Mouse (Mus musculus) kidney, adult 9 months (tissue): Measurements from ENCODE around the gene Actr1a.

Experiments
- DNase-seq: peaks from one replicate; pipeline ENCODE4 v3.0.0; 2022

Gene Actr1a

DNA sequence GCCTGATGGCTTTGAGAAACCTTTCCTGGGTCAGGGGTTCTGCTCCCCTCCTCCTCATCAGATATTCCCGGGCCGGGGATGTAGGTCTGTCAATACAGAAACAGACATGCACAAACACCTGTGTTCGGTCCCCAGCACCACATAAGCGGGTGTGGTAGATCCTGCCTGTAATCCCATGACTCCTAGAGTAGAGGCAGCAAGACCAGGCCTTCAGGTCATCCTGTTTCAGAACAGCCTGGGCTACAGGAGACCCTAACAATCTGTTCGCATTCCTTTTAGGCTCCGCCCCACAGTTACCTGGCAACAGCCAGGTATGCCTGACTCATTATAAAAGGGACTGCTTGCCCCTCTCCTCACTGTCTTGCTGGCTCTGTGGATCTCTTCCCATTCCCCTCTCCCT lies 46.0 kb downstream of the Actr1a start:
- no peak for DNase-seq

DNA sequence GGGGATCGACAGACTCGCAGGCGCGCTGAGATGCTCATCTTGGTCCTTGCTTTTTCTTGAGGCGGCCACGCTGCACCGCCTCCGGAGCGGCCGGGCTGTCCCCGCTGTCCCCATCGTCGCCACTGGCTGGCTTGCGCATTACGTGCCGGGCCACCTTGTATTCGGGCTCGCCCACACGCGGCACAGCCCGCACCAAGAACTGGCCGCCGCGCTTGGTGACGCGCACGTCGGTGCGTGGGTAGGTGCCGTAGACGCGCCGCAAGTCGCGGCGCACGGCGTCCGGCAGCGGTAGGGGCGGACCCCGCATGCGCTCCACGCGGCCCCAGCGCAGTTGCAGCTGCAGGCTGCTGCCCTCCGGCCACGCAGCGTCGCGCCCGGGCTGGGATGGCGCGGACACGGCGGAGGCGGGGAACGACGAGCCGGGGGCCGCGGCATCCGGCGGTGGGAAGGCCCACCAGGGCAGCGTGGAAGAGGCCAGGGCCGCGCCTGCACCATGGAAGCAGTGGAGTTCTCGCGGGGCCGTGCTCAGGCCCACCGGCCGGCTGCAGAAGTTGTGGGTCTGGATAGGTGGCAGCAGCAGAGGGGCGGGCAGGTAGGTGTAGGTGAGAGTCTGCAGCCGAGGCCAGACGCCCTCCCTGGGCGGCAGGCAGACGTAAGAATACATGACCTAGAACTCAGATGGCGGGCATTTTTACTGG lies 46.6 kb downstream of the Actr1a start:
- DNase-seq, result peak; percentile 53

GRCm38 (mm10) chr19:46347936-46348668 lies 47.4 kb downstream of the Actr1a start:
- DNase-seq, result no peak

DNA sequence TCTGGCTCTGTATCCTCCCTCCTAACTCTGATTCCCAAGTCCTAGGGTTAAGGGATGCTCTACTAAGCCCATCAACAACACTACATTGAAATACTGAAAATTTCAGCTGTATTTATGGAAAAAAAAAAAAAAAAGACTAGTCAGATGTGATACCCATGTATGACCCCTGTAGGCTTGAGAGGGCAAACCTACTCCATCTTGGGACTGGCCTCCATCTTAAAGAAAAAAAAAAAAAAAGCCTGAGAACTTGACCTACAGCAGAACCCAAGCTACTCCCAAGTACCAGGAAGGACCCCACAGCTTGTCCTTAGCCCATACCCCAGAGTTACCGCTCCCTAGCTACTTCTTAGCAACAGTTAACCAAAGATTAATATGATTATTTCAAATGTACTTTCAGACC lies 48.4 kb downstream of the Actr1a start:
- no peak for DNase-seq

GRCm38 (mm10) chr19:46344710-46345419 lies 50.7 kb downstream of the Actr1a start:
- no peak for DNase-seq

GRCm38 (mm10) chr19:46339287-46339971 lies 56.1 kb downstream of the Actr1a start:
- peak; percentile 35 for DNase-seq

DNA sequence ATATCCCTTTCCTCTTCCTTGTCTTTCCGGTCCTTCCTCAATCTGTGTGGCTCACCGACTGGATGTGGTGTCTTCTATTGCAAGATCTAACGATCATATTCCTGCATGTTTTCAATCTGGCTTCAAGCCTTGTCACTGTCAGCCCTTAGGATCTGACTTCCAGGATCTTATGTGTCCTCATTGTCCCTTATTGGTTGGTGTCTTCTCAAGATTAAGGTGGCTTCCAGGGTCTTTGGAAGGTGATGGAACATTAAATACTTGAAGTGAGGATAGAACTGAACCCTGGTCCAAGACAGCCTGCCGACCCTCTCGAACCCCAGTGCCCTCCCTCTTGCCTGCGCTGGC lies 56.6 kb downstream of the Actr1a start:
- no peak for DNase-seq

- peak; percentile 99 for DNase-seq
Observed at GRCm38 (mm10) chr19:46338331-46338936, 57.1 kb downstream of the Actr1a start, which contains the start of gene Cuedc2. TSS of gene Cuedc2 (minus strand) at chr19:46338702.

DNA sequence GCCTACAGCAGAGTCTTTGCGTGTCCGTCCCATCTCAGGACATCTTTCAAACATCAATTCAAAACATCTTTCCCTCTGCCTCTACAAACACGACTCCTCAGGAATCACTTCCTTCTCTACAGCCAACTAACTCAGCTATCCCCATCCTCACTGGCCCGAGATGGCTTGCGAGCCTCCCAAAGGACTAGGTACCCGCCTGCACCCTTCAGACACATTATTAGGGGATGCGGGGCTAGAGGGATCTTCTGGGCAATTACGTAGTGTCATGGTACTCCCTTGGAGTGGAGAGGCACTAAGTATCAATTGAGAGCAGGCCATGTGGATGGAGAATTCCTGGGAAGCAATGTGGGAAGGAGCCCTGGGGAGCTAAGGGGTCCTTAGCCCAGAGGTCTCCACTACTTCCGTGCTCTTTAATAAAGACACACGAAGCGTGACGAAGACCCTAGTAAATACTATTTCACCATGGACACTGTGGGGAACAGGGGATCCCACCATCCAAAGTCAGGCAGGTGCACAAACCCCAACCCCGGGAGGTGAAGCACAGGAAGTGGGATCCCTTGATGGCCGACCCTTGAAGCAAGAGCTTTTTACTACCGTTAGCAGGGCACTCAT lies 57.7 kb downstream of the Actr1a start:
- DNase-seq, result no peak

GRCm38 (mm10) chr19:46333906-46334305 lies 61.6 kb downstream of the Actr1a start:
- no peak for DNase-seq

DNA sequence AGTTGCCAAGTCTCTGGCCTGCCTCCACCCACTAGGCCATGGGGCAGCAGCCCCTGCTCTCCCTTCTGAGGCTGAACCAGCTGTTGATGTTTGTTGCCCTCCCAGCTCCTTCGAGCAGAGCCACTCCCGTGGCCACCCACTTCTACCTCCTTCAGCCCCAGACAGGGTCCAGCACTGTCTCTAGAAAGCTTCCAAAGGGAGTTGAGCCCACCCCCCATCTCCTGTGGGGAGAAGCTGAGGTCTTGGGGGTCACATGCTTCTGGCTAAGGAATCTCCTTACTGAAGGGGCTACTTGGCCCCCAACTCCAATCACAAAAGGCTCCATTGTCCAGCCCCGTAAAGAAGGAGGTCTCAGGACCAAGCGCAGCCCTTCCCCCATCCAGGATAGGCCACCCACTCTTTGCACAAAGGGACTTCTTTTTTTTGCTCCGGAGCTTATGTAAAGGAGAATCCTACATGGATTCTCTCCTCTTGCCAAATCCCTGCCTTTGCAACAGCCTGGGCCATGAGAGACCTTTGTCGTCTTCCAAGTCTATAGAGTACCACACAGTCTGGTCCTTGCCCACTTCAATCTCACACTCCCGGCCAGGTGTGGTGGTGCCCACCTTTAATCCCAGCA lies 62.7 kb downstream of the Actr1a start:
- no peak for DNase-seq

DNA sequence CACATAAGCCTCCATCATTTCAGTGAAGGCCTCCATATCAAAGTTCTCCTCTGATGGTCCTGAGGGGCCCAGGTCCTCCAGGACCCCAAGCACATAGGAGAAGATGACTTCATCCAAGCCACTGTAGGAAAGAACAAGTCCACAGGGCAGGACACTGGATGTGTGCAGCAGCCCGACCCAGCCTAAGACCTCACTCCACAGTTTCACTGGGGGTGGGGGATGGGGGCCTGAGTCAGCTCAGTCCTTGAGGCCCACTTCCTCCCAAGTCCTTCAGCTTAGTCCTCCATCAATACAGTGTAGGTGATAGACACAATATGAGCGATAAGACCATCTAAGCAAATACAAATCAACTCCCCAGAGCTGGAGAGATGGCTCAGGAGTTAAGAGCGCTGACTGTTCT lies 63.6 kb downstream of the Actr1a start:
- DNase-seq, result no peak

- no peak for DNase-seq
Observed at GRCm38 (mm10) chr19:46331326-46331725, 64.2 kb downstream of the Actr1a start.

- no peak for DNase-seq
Observed at GRCm38 (mm10) chr19:46330696-46331095, 64.9 kb downstream of the Actr1a start.

GRCm38 (mm10) chr19:46329951-46330350 lies 65.6 kb downstream of the Actr1a start:
- DNase-seq, result peak; percentile 86

DNA sequence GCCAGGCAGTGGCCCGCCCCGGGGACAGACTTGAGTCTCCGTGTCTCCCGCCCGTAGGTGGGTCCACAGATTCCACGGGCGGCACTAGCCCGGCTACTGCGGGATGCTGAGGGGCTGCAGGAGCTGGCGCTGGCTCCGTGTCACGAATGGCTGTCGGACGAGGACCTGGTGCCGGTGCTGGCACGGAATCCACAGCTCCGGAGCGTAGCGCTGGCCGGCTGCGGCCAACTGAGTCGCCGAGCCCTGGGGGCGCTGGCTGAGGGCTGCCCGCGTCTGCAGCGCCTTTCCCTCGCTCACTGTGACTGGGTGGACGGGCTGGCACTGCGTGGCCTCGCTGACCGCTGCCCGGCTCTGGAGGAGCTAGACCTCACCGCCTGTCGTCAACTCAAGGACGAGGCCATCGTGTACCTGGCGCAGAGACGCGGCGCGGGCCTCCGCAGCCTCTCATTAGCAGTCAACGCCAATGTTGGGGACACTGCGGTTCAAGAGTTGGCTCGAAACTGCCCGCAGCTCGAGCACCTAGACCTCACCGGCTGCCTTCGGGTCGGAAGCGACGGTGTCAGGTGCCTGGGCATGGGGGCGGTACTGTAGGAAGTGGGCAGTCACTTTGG lies 66.4 kb downstream of the Actr1a start:
- DNase-seq, result peak; percentile 39

- peak; percentile 96 for DNase-seq
Observed at GRCm38 (mm10) chr19:46328081-46329030, 67.2 kb downstream of the Actr1a start, which contains the start of gene Fbxl15. TSS of gene Fbxl15 (plus strand) at chr19:46328184.

DNA sequence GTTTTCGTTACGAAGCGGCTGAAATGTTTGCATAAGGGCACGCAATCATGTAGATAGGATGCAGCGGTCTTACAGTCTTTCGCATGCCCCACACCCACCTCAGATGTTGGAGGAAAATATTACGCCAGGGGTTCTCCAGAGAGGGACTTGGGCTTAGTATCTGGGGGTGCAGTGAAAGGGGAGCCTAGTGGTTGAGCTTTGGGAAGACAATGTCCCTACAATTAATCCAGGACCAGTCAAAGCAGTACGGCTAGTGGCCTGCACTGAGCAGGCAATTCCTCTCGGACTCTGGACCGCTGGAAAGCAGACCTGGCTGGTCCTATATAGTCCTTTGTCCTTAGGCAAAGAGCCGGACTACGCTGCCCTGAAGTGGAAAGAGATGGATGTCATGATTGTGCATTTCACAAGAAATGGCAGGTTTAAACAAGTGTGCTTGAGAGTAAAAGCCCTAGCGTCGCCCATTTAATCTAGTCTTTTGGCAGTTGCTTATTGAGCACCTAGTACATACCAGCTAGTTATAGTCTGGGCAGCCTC lies 68.0 kb downstream of the Actr1a start:
- no peak for DNase-seq
